Mouse (Mus musculus): ENCODE measurements around the gene Rhbdl2.

The Rhbdl2 gene

DNA sequence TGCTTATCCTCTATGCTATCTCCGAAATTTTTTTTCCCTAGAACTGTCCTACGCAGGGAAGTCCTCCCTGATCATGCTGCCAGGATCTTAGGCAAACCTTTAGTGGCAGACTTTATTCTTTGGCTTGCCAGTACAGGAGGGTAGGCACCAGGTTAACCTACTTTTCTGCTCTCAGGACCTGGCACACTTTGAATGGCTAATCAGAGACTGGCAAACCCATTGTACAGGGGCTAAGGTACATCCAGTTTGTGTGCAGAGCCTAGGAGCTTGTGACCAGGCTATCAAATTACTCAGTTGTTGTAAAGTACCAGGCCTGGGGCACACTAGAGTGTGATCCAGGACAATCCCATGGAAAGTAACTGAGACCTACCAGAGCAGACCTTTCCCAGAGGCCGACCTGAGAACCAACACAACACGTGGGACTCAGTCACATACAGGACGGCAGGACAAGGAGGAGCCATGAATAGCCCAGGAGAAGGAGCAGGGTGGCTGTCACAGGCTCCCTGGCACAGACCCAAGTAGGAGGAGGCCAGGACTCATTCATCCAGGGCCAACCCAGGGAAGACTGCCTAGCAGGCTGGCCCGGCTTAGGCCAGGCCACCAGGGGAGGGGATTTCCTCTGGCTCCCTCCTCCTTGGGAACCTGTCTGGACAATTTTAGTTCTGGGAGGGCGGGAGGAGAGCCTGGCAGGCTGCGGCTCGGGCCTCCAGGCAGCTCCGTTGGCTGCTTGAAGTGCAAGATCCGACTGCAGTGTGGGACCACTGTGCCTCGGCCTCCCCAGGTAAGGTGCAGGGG is at the start of gene Rhbdl2:
TSS of gene Rhbdl2 (plus strand) at position 684 of the 795 bp plus-strand sequence.
- peak; percentile 69 for DNase-seq

DNA sequence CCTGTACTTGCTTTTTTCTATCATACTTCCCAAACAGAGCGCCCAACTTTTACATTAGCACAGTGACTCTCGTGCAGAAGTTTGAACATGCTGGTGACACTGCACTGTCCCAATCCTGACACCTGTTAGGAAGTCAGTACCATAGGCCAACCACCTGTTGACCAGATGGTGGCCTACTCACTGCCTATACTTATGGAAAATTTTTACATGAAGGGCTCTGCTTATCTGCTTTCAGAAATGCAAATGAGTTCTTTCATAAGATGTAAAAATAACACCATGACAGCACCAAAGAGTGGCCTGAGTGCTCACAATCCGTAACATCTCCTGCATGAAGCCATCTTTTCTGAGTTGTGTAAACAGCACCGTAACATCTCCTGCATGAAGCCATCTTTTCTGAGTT is 49.0 kb upstream of the Rhbdl2 start:
- no peak for DNase-seq

DNA sequence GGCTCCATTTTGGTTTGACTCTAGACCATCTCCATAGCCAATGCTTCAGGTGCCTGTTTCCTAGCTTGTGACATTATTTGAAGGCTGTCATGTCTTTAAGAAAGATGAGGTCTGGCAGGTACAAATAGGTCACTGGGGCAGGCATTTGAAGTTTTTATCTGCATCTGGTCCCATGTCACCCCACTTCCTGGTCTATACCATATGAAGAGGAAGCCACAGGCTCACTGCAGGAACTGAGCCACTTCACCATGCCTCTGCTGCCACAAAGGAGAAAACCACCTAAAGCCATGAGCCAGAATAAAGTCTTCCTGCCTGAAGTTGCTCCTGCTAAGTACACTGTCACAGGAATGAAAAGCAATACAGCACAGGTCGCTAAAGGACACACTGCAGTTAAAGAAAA is 44.8 kb upstream of the Rhbdl2 start:
- DNase-seq: no peak

DNA sequence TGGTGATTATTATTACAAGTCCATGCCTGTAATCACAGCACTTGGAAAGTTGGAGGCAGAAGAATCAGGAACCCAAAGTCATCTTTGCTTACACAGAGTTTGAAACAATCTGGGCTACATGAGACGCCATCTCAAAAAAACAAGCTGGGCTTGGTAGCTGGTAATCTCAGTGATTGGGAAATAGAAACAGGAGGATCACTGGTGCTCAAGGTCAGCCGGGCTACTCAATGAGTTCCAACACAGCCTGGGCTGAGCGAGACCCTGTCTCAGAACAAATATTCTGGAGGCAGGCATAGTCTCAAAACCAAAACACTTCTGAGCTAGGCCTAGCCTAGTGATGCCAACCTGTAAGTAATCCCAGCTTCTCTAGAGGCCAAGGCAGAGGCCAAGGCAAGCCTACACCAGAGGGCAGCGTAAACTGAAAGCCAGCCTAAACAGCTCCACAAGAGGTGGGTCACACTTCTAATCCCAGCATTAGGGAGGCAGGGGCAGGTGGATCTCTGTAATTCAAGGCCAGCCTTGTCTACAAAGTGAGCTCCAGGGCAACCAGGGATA is 42.4 kb upstream of the Rhbdl2 start:
- DNase-seq: no peak

DNA sequence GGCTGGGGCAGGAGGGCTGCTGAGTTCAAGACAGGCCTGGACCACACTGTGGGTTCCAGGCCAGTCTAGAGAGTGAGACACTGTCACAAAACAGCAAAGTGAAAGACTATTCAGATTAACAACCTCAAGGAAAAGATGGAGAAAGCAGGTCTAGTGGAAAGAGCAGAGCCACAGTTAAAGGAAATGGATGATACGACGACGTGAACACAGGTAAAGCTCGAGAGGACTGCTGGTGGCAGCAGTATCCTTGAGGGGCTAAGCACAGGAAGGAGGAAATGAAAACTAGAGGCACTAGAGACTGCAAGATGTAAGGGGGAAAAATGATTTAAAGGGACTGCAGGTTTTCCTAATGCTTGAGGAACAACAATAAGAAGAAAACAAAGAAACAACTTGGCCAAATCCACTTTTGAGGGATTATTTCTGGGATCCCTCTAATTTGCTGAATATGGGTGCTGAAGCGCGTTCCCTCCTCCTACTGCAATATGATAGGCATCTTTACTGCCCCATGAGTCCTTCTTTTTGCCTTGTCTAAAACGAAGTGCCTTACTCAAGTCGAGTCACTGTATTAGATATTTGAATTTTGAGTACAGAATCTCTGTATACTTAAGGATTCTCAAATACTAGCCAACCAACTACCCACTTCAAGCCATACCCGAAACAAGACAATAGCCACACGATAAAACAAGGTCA is 38.8 kb upstream of the Rhbdl2 start:
- DNase-seq: no peak

DNA sequence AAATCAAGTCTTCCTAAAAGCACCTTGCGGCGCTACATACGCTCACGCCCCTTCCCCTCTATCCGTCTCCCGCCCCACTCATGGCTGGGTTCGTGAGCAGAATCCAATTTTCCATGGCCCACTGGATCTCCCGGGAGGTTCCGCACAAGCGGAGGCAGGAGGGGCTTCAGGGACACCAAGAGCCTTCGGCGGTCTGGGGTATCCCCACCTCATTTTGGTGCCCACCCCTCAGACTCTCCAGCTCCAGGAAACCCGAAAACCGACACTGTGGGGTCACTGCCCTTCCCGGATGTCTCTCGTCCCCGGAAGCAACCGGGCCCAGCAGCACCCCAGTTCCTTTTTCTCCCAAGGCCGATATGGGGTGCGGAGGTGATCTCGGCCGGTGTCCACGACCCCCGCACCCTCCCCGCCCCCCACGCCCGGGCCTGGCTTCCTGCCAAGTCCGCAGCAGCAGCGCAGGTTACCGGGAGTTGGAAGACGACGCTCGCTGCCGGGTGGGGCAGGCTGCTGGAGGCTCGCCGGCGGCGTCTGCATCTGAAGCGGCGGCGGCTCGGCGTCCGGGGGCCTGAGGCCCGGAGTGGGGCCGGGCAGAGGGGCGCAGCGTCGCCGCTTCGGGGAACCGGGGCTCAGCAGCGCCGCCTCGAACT is 38.1 kb upstream of the Rhbdl2 start:
- peak; percentile 68 for DNase-seq

DNA sequence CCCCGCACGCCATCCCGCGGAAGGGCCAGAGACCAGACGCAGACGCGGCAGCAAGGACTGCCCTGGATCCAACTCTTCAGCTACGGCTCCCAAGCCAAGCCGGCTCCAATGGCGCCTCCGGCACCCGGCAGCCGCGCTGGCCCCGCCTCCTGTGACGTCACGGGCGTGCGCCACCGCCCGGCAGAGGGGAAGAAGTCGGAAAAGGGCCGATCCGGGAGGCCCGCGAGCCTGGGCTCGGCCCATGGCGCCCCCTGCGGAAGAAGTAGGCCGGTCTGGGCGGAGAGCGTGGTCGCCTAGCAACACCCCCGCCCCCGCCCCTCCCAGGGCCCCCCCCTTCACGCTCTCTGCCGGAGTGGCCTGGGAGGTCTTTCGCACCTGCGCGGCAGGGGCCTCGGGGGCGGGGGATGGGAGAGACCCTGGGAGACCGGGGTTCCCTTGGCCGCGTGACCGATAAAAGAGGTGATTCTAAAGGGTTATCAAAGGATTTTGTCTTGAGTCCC is 37.5 kb upstream of the Rhbdl2 start, which contains the start of gene Akirin1:
TSS of gene Akirin1 (minus strand) at position 194 of the 500 bp plus-strand sequence.
- DNase-seq: peak; percentile 98

DNA sequence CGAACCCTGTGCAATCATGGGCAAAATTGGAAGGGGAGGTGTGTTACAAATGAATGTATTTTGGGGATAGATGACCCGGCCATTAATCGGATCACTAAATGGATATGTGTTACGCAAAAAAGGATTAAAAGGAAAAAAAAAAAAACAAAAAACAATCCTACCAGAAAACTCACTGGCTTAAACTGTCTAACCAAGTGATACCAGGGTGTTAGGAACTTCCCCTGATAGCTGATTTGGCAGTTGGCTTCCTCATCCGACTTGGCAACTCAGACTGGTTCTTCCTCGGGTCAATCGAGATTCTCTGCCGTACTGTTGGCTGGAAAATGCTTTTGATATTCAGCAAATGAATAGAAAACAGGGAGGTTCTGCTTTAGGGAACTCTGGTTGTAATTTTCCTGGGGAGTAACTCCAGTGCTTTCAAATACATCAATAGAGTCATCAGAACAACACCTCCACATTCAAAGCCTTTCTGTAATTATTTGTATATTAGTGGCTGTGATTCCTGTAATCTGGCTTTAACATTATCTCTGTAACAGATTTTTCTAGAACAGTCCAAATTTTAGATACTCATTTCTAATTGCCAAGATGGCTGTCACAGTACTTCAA is 36.9 kb upstream of the Rhbdl2 start:
- DNase-seq: peak; percentile 62

DNA sequence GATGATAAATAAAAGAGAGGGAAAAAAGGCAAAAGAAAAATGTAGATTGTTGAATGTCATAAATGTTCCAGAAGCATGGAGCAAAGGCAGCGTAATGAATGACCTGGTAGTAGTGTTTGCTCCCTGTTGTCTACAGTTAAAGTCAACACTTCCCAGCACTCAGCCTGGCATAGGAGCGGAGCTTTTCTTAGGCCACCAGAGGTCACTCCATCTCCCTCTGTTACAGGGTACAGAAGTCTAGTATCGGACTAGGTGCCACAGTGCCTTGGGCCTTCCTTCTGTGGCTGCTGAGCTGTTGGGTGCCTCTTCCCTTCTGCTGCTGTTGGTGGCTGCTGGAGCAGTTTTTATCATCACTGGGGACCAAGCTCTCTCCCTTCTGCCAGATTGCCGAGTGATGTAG is 29.4 kb upstream of the Rhbdl2 start:
- no peak for DNase-seq

DNA sequence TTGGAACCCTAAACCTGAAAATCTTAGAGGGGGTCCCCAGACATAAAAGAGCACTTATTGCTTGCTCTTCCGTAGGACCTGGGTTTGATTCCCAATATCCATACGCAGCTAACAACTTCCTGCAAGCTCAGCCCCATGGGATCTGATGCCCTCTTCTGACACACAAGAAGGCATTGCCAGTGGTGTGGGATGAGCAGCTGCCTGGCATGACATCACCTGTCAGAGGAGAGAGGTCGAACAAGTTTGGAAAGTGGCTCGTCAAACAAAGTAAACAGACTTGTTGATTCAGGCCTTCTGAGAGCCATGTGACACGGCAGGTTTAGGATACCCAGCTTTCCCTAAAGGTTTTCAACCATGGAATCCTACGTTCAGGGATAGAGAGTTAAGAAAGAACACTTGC is 22.6 kb upstream of the Rhbdl2 start:
- DNase-seq: no peak

DNA sequence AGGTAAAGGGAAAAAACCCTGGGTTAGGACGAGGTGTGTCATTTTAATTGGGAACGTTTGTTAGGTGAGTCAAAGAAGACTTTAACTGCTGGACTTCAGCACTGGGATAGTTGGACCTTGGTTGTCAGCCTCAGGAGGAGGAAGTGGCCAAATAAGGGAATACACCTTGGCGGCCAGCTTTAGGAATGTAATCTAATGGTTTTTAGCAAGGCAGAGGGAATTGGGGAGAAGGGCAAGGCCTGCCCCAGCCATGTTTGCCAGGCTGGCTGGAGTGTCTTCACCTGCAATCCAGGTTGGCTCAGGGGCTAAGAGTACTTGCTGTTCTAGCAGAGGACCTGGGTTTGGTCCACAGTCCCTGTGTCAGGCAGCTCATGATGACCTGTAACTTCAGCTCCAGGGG is 19.9 kb upstream of the Rhbdl2 start:
- DNase-seq: no peak

DNA sequence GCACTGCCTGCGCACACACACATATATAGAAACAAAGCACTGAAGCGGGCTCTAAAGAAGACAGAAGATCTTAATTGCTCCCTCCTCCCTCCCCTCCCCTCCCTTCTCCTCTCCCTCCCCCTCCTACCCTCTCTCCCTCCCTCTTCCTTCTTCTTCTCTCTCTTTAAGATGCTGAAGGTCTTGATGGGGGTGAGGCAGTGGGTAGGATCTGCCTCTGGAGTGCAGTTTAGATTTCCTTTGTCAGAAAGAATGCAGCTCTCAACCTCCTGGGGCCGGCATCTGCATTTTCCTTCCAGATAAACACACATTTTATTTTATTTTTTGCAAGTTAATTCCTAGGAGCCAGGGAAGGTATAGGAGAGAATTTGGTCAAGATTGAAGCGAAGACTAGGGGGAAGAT is 19.4 kb upstream of the Rhbdl2 start:
- DNase-seq: no peak

DNA sequence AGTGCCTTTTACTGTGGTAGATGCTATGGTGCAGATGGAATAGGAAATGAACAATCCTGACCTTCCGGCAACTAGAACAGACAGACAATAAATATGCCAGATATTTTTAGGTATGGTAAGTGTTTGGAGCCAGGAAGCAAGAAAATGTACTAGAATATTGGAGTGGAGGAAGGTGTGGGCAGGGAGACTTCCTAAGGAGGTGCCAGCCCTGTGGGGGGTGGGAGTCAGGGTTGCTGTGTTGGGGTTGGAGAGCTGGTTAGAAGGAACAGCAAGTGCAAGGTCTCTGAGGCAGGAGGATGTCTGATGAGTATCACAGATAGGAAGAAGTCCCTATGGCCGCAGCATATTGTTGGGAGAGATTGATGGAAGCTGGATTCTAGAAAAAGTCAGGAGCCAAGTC is 5.0 kb downstream of the Rhbdl2 start:
- no peak for DNase-seq

DNA sequence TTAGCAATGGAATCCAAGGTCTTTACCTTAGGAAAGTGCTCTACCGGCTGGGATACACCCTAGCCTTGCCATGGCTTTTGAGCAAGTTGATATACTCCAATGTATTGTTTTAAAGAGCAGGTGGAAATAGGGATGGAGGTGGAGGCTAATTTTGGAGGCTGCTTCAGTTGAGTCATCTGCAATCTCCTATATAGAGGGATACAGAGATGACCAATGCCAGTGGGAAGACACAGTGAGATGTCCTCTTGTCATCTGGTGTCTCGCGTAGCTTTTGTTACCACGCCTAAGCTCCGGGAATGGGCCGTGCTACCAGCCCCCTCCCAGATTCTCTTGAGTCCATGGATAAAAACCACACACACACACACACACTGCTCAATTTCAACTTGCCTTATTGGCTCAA is 5.5 kb downstream of the Rhbdl2 start:
- DNase-seq: no peak

DNA sequence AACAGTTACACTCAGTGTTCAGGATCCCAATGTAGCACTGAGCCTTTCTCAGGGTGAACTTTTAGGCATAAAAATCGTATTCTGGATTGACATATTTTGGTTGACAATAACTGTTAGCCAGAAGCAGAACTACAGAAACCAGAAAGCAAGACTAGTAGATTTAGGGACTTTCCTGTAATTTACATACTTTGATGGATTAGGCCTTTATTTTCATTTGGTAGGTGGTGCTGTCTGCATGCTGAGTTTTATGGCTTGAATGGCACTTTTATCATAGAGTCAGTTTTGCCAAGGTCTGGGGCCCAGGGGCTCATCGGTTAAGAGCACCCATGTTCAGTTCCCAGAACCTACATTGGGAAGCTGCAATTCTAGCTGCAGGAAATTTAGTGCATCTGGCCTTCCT is 7.4 kb downstream of the Rhbdl2 start:
- no peak for DNase-seq

DNA sequence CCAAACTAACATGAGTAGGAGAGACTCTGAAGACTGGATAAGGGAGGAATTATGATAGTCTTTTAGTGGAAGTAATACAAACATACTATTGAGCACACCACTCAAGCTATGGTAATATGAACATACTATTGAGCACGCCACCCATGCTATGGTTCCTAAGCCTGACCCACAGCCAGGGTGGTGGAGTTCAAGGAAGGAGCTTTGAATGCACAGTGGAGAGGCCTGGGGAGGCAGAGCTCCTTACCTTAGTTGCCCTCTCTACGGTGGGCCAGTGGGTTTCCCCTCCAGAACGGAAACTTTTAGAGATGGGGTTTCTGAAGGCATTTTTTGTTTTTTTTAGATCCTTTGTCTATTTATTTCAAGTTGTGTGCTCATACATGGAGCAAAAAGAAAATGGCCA is 9.7 kb downstream of the Rhbdl2 start:
- no peak for DNase-seq

DNA sequence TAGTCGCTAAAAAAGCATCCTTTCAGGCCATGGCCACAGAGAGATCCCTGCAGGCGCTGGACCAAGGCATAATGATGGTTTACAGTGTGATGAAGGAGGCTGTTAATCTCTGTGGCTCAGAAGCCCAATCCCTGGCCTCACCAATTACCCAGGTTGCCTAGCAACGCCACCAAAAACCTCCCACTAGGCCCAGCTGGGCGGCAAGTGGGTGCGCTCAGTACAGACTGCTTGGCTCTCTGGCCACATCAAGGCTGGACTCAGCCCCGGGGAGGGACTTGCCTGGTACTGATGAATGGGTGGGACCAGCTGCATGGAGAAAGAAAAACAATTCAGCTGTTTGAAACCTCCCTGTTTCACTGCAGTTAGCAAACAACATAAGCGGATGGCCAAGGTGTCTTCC is 10.2 kb downstream of the Rhbdl2 start:
- peak; percentile 44 for DNase-seq

DNA sequence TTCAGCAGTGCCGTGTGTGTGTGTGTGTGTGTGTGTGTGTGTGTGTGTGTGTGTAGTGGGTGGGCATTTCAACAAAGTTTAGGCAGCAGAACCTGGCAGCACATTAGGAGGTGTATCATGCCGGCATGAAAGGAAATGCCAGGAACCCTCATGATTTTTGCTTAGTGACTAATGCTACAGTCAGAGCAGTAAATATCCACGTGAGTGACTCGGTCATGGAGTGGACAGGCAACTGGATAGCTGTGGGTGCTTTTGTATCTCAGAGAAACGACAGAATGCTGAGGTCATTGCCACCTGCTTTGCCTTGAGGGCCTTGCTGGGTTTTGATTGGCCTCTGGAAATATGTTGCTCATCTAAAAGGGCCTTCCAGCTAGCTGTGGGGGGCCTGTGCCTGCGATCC is 16.0 kb downstream of the Rhbdl2 start:
- no peak for DNase-seq

DNA sequence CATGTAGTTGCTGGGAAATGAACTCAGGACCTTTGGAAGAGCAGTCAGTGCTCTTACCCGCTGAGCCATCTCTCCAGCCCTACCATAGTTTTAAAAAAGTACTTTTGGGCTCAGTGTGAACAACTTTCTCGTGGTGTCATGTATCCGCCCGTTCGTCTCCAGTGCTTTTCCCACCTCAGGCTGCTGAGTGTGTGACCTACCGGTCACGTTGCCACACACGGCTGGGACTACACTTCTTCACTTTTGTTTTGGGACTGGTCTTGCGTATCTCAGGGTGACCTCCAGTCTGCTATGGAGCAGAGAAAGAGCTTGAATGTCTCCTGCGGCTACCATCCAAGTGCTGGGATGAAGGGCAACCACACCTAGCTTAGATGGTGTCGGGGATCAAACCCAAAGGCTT is 20.6 kb downstream of the Rhbdl2 start:
- no peak for DNase-seq

DNA sequence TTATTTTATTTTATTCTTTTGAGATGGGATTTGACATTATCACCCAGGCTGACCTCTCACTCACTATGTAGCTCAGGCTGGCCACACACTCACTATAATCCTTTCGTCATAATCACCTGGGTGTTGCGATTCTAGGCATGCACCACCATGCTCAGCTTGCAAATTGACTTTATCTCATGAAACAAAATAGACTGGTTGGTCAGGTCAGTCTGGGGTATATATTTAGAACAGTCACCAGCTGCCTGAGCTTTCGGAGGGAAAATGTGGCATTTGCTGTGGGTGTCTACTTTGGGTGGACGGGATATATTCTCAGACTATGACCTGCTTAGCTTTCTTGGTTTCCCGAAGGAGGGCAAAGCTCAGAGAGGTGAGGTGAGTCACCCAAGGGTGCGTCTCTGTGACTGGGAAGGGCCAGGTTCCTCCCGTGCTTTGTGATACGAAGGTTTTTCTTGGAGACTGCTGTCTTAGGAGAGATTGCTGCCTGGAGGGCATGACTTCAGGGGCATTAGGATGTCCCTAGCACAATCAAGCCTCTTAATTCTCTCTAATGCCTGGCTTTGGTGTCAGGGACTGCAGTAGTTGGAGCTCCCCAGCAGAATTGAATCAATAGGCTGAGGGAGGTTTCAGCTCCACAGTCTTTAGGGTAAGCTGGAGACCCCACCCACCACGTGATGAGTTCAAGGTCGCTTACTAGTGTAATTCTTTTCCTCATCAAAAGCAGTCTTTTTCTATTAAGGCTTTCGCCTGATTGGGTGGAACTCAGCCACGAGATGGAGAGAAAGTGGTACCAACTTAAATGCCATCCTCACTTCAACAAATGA is 23.0 kb downstream of the Rhbdl2 start:
- no peak for DNase-seq

DNA sequence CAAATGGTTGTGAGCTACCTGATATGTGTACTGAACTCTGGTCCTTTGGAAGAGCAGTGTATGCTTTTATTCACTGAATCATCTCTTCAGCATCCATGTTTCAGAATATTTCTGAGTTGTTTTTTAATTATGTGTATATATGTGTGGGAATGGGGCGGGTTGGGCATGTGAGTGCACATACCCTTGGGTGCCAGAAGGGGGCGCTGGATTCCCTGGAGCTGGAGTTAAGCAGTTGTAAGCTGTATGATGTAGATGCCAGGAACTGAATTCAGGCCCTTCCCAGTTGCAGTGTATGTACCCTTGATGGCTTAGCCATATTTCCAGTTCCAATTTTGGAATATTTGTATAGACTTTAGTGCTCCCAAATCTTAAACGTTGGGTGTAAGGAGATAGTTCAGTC is 24.9 kb downstream of the Rhbdl2 start:
- no peak for DNase-seq

DNA sequence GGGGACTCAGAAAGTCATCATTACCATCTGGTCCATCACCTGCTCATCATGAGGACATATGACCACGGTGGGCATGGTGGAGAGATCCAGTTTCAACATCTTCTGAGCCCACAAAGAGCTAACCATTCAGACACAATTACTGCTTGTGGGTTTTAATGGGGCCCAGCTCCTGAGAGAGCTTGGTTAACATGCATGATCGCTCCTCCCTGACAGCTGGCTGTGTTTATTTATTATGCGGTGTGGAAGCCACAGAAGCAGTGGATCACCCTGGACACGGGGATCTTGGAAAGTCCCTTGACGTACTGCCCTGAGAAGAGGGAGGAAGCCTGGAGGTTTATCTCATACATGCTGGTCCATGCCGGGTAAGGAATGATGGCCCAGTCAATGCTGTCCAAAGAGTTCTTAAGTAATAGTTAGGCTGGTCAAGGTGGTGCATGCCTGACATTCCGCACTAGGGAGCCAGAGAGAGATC is 26.4 kb downstream of the Rhbdl2 start:
- no peak for DNase-seq

Measured in cerebellum, adult 9-11 months (tissue).